Mouse (Mus musculus): Measurements from ENCODE around the gene Ear1. TPM values are rescaled to one million over a fixed set of nuclear protein-coding genes. Genes with fewer than 3 reads are reported as not detected.
"Not testable (repeated sequence)": the region's sequence is repeated elsewhere in the genome, so short reads cannot be mapped to it uniquely, and the experiment has no call there.

Ear1 gene
- polyA plus RNA-seq (2011; ENCODE audit: insufficient read depth, insufficient read length, low replicate concordance, missing spikeins), result 3.0 and 22.3 TPM in 2 replicates

- not testable (repeated sequence) for H3K4me1 ChIP-seq (ENCODE audit: control insufficient read depth, insufficient read depth, low read length); H3K27ac ChIP-seq (ENCODE audit: control insufficient read depth, insufficient read depth, low read depth, low read length, poor library complexity); H3K4me3 ChIP-seq (replicated peaks; ENCODE audit: control insufficient read depth, low read depth, low read length)
- WGBS, result 72% methylated on average over 3 of the region's 3 CpGs
Measured at GRCm38 (mm10) chr14:43875417-43875816, at the start of gene Ear1. Ear1 (minus strand) TSS chr14:43875517.

GRCm38 (mm10) chr14:43924688-43925403 is 49.5 kb upstream of the Ear1 start, which contains the start of gene Gm8113:
Gm8113 (plus strand) TSS chr14:43925390.
- WGBS, result 11% methylated on average over 10 of the region's 10 CpGs
- H3K4me1 ChIP-seq (ENCODE audit: control insufficient read depth, insufficient read depth, low read length); H3K27ac ChIP-seq (ENCODE audit: control insufficient read depth, insufficient read depth, low read depth, low read length, poor library complexity): not testable (repeated sequence)
- peak within 1 kb of the TSS; percentile 67 for H3K4me3 ChIP-seq (replicated peaks; ENCODE audit: control insufficient read depth, low read depth, low read length)
- peak; percentile 71 for TF ChIP-seq CTCF (IDR thresholded peaks at IDR 0.05; ENCODE audit: control insufficient read depth, insufficient read depth, low read length)

- 77% methylated on average over 3 of the region's 3 CpGs for WGBS
- H3K27ac ChIP-seq (ENCODE audit: control insufficient read depth, insufficient read depth, low read depth, low read length, poor library complexity); H3K4me3 ChIP-seq (replicated peaks; ENCODE audit: control insufficient read depth, low read depth, low read length); H3K4me1 ChIP-seq (ENCODE audit: control insufficient read depth, insufficient read depth, low read length): not testable (repeated sequence)
Measured at GRCm38 (mm10) chr14:43923459-43923858, 48.1 kb upstream of the Ear1 start, which contains the start of gene Ear10. Ear10 (minus strand) TSS chr14:43923559.

GRCm38 (mm10) chr14:43918214-43918613 is 42.9 kb upstream of the Ear1 start:
- not testable (repeated sequence) for H3K4me3 ChIP-seq (replicated peaks; ENCODE audit: control insufficient read depth, low read depth, low read length); H3K27ac ChIP-seq (ENCODE audit: control insufficient read depth, insufficient read depth, low read depth, low read length, poor library complexity); H3K4me1 ChIP-seq (ENCODE audit: control insufficient read depth, insufficient read depth, low read length)

GRCm38 (mm10) chr14:43898577-43898976 is 23.3 kb upstream of the Ear1 start:
- WGBS, result 58% methylated on average over 3 of the region's 3 CpGs
- not testable (repeated sequence) for H3K27ac ChIP-seq (ENCODE audit: control insufficient read depth, insufficient read depth, low read depth, low read length, poor library complexity); H3K4me1 ChIP-seq (ENCODE audit: control insufficient read depth, insufficient read depth, low read length); H3K4me3 ChIP-seq (replicated peaks; ENCODE audit: control insufficient read depth, low read depth, low read length)

GRCm38 (mm10) chr14:43895357-43895756 is 20.0 kb upstream of the Ear1 start:
- H3K27ac ChIP-seq (ENCODE audit: control insufficient read depth, insufficient read depth, low read depth, low read length, poor library complexity); H3K4me3 ChIP-seq (replicated peaks; ENCODE audit: control insufficient read depth, low read depth, low read length); H3K4me1 ChIP-seq (ENCODE audit: control insufficient read depth, insufficient read depth, low read length): not testable (repeated sequence)
- 38% methylated on average over 2 of the region's 2 CpGs for WGBS

- H3K4me1 ChIP-seq (ENCODE audit: control insufficient read depth, insufficient read depth, low read length); H3K27ac ChIP-seq (ENCODE audit: control insufficient read depth, insufficient read depth, low read depth, low read length, poor library complexity); H3K4me3 ChIP-seq (replicated peaks; ENCODE audit: control insufficient read depth, low read depth, low read length): not testable (repeated sequence)
- WGBS, result 89% methylated on average over 1 of the region's 1 CpGs
Measured at GRCm38 (mm10) chr14:43891288-43891687, 16.0 kb upstream of the Ear1 start.

GRCm38 (mm10) chr14:43886235-43886634 is 10.9 kb upstream of the Ear1 start:
- H3K4me1 ChIP-seq (ENCODE audit: control insufficient read depth, insufficient read depth, low read length); H3K27ac ChIP-seq (ENCODE audit: control insufficient read depth, insufficient read depth, low read depth, low read length, poor library complexity); H3K4me3 ChIP-seq (replicated peaks; ENCODE audit: control insufficient read depth, low read depth, low read length): not testable (repeated sequence)
- WGBS, result 44% methylated on average over 1 of the region's 1 CpGs

GRCm38 (mm10) chr14:43879966-43880545 is 4.7 kb upstream of the Ear1 start:
- not testable (repeated sequence) for H3K27ac ChIP-seq (ENCODE audit: control insufficient read depth, insufficient read depth, low read depth, low read length, poor library complexity); H3K4me3 ChIP-seq (replicated peaks; ENCODE audit: control insufficient read depth, low read depth, low read length); H3K4me1 ChIP-seq (ENCODE audit: control insufficient read depth, insufficient read depth, low read length)
- 64% methylated on average over 5 of the region's 5 CpGs for WGBS

GRCm38 (mm10) chr14:43877789-43878188 is 2.5 kb upstream of the Ear1 start:
- H3K4me1 ChIP-seq (ENCODE audit: control insufficient read depth, insufficient read depth, low read length); H3K27ac ChIP-seq (ENCODE audit: control insufficient read depth, insufficient read depth, low read depth, low read length, poor library complexity); H3K4me3 ChIP-seq (replicated peaks; ENCODE audit: control insufficient read depth, low read depth, low read length): not testable (repeated sequence)
- WGBS, result 76% methylated on average over 1 of the region's 2 CpGs

- not testable (repeated sequence) for H3K27ac ChIP-seq (ENCODE audit: control insufficient read depth, insufficient read depth, low read depth, low read length, poor library complexity); H3K4me1 ChIP-seq (ENCODE audit: control insufficient read depth, insufficient read depth, low read length); H3K4me3 ChIP-seq (replicated peaks; ENCODE audit: control insufficient read depth, low read depth, low read length)
- WGBS, result 68% methylated on average over 3 of the region's 3 CpGs
Measured at GRCm38 (mm10) chr14:43874862-43875261, 455 bp downstream of the Ear1 start.

All from bone marrow, adult 2 months (tissue).